Mouse (Mus musculus) heart, postnatal 14 days (tissue): ENCODE results near the gene Asic3. TPM values are rescaled to one million over a fixed set of nuclear protein-coding genes. Genes with fewer than 3 reads are reported as not detected.
A peak's percentile ranks its signal among the peaks of the same experiment; 100 is the strongest.

Experiments used
- DNase-seq, 2 experiments: peaks; one replicate each; pipeline ENCODE4 v3.0.0; 2021 to 2022
- intact Hi-C: fragments of 180-260 bp; cut with DNase I; formaldehyde crosslinking; loops from one replicate; pipeline ENCODE4 v1.15.1; 2025
- total RNA-seq, 2 experiments: library from RNA; stranded (reverse); gene quantifications; 2 replicates each; pipeline ENCODE4 v1.2.3; 2021

Asic3 gene
- total RNA-seq, 2 experiments from 2014 or later = 0.39 TPM; not detected in 1

GRCm38 (mm10) chr5:24444746-24445427 lies 31.7 kb downstream of the Asic3 start, which contains the start of gene Fastk:
Gene Fastk (minus strand): TSS chr5:24445287.
- intact Hi-C loops = no loop called here
- peak; percentile 96 for DNase-seq

GRCm38 (mm10) chr5:24445428-24446080 lies 32.4 kb downstream of the Asic3 start:
- intact Hi-C loops = no loop called here
- DNase-seq = no peak

GRCm38 (mm10) chr5:24446630-24447029 lies 33.4 kb downstream of the Asic3 start:
- no peak for DNase-seq
- intact Hi-C loops = no loop called here

- intact Hi-C loops = no loop called here
- DNase-seq = peak; percentile 77 to 83
Observed at GRCm38 (mm10) chr5:24447624-24448298, 34.6 kb downstream of the Asic3 start, which contains the start of gene Tmub1. Gene Tmub1 (minus strand): TSS chr5:24447854.

- intact Hi-C loops = loop anchor here (5.0 kb wide), 1 partner anchor 34 kb away; no protein-coding TSS in a partner anchor
- peak; percentile 90 to 92 for DNase-seq
Observed at GRCm38 (mm10) chr5:24451264-24452029, 38.3 kb downstream of the Asic3 start.

GRCm38 (mm10) chr5:24452030-24452690 lies 39.0 kb downstream of the Asic3 start, which contains the start of gene Agap3:
Gene Agap3 (plus strand): TSS chr5:24452177.
- peak; percentile 33 to 40 for DNase-seq
- intact Hi-C loops = loop anchor here (5.0 kb wide), 1 partner anchor 35 kb away; no protein-coding TSS in a partner anchor

- intact Hi-C loops = loop anchor here (5.0 kb wide), 1 partner anchor 35 kb away; no protein-coding TSS in a partner anchor
- DNase-seq = peak; percentile 34 to 55
Observed at GRCm38 (mm10) chr5:24452691-24453233, 39.6 kb downstream of the Asic3 start.

- intact Hi-C loops = loop anchor here (5.0 kb wide), 1 partner anchor 36 kb away; no protein-coding TSS in a partner anchor
- DNase-seq = no peak
Observed at GRCm38 (mm10) chr5:24453283-24453984, 40.2 kb downstream of the Asic3 start.

- intact Hi-C loops = loop anchor here (2.0 to 5.0 kb wide), 2 partner anchors 15 to 37 kb away; no protein-coding TSS in a partner anchor
- DNase-seq = no peak
Observed at GRCm38 (mm10) chr5:24453985-24454303, 40.8 kb downstream of the Asic3 start.

GRCm38 (mm10) chr5:24455076-24455475 lies 41.9 kb downstream of the Asic3 start:
- no peak for DNase-seq
- intact Hi-C loops = loop anchor here (2.0 kb wide), 1 partner anchor 14 kb away; no protein-coding TSS in a partner anchor

GRCm38 (mm10) chr5:24455613-24456012 lies 42.4 kb downstream of the Asic3 start:
- no peak for DNase-seq

GRCm38 (mm10) chr5:24466762-24467161 lies 53.6 kb downstream of the Asic3 start:
- no peak for DNase-seq
- intact Hi-C loops = no loop called here

More at GRCm38 (mm10) chr5:24455613-24456012, 42.4 kb downstream of the Asic3 start:
- intact Hi-C loops = loop anchor here (2.0 kb wide), 1 partner anchor 13 kb away; no protein-coding TSS in a partner anchor

Other genes starting within 250 kb of the Asic3 start
- gene Nupl2, start 248.4 kb upstream of the Asic3 start, total RNA-seq = 1 to 10 TPM; 7.1 to 8.3 TPM
- gene Kcnh2, start 61.8 kb upstream of the Asic3 start, total RNA-seq = 10 to 100 TPM; 75.5 to 85.8 TPM
- 10 to 100 TPM; 34.5 to 35.6 TPM for gene Nos3, start 48.6 kb upstream of the Asic3 start, total RNA-seq
- gene Atg9b, start 21.2 kb upstream of the Asic3 start, total RNA-seq = under 1 TPM; 0.41 to 0.45 TPM
- gene Abcb8, start 19.7 kb upstream of the Asic3 start, total RNA-seq = 10 to 100 TPM; 81.9 to 87.0 TPM
- gene Cdk5, start 10.1 kb downstream of the Asic3 start, total RNA-seq = 10 to 100 TPM; 22.5 to 23.4 TPM
- gene Slc4a2, start 10.4 kb downstream of the Asic3 start, total RNA-seq = 10 to 100 TPM; 41.3 to 51.5 TPM
- gene Fastk, start 31.9 kb downstream of the Asic3 start, total RNA-seq = 100 to 1,000 TPM; 239 to 243 TPM
- 10 to 100 TPM in 1 of 2 experiments, 1 to 10 TPM in 1; 9.2 to 10.9 TPM for gene Tmub1, start 34.5 kb downstream of the Asic3 start, total RNA-seq
- gene Agap3, start 38.8 kb downstream of the Asic3 start, total RNA-seq = 10 to 100 TPM; 71.0 to 72.2 TPM
- not detected for gene Gbx1, start 113.8 kb downstream of the Asic3 start, total RNA-seq
- gene Asb10, start 127.6 kb downstream of the Asic3 start, total RNA-seq = 10 to 100 TPM; 70.2 to 72.5 TPM
- gene 4931409K22Rik, start 143.4 kb downstream of the Asic3 start, total RNA-seq = not detected
- 10 to 100 TPM; 44.0 to 45.7 TPM for gene Abcf2, start 164.1 kb downstream of the Asic3 start, total RNA-seq
- 10 to 100 TPM; 12.4 to 14.3 TPM for gene Chpf2, start 173.3 kb downstream of the Asic3 start, total RNA-seq
- 10 to 100 TPM; 59.2 to 60.7 TPM for gene Smarcd3, start 211.0 kb downstream of the Asic3 start, total RNA-seq